Mouse (Mus musculus): ENCODE measurements around the gene Vmn1r101.
"Not testable (repeated sequence)": the region's sequence is repeated elsewhere in the genome, so short reads cannot be mapped to it uniquely, and the experiment has no call there.

The Vmn1r101 gene

DNA sequence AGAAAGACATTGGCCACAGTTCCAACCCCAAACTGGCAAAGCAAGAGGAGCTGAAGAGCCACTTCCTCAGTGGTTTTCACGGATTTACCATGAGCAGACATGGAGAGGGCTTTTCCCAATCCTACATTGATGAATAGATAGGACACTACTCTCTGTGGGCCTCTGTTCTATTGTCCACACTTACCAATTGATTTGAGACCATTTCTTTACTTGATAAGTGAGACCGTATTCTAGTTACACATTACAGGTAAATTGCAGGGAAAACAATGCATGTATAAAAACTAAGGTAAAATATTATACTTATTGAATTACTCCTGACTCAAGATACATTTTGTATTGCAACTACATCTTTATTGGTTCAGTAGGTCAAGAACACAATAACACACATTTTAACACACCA is at the start of gene Vmn1r101:
Gene Vmn1r101 (minus strand): TSS at position 101 of the 400 bp plus-strand sequence.
- DNase-seq (ENCODE audit: low read depth), result not testable (repeated sequence)

DNA sequence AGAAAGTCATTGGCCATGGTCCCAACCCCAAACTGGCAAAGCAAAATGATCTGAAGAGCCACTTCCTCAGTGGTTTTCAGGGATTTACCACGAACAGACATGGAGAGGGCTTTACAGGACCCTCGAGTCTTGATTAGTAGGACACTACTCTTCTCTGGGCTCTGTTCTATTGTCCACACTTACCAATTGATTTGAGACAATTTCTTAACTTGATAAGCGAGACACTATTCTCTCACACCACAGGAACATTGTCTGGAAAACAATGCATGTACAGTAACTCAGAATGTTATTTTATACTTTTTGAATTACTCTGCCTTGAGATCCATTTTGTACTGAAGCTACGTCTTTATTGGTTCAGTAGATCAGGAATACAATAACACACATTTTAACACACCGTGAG is 32.4 kb upstream of the Vmn1r101 start, which contains the start of gene Gm10670:
Gene Gm10670 (minus strand): TSS at position 101 of the 400 bp plus-strand sequence.
- DNase-seq (ENCODE audit: low read depth), result not testable (repeated sequence)

DNA sequence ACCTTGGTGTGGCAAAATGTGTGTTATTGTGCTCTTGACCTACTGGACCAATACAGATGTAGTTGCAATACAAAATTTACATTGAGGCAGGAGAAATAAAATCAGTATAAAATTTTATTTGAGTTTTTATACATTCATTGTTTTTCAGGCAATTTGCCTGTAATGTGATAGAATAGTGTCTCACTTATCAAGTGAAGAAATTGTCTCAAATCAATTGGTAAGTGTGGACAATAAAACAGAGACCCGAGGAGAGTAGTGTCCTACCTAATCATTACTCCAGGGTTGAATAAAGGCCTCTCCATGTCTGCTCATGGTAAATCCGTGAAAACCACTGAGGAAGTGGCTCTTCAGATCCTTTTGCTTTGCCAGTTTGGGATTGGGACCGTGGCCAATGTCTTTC is 24.8 kb downstream of the Vmn1r101 start, which contains the start of gene Vmn1r100:
Gene Vmn1r100 (plus strand): TSS at position 301 of the 400 bp plus-strand sequence.
- not testable (repeated sequence) for DNase-seq (ENCODE audit: low read depth)

All from NIH3T3 (cell line).